Mouse (Mus musculus): Measurements from ENCODE around the gene Tagap1.
"Not testable (repeated sequence)": the region's sequence is repeated elsewhere in the genome, so short reads cannot be mapped to it uniquely, and the experiment has no call there.

DNA sequence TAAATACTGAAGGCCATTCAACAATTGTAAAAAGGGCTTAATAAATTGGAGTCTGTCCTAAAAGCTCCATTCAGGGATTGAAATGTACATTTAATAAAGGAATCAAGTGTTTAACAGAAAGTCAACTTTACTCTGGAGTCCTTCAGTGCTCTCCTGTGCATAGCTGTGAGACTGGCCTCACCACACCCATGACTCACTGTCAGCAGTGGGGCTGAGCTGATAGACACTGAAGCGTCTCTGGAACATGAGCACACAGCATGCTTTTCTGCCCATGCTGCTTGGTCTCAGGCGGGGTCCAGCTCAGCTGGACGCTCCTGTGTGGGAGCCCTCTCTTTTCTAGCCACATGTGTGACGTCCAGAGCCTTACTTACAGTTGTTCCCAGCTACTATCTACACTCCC lies 18.4 kb downstream of the Tagap1 start:
- not testable (repeated sequence) for TF ChIP-seq TCF3 (IDR thresholded peaks at IDR 0.05; ENCODE audit: insufficient read length, low read depth); POLR2A (IDR thresholded peaks at IDR 0.05; ENCODE audit: insufficient read length, low read depth); MAX (IDR thresholded peaks at IDR 0.05; ENCODE audit: low read depth); CEBPB (IDR thresholded peaks at IDR 0.05; ENCODE audit: insufficient read depth, poor library complexity, severe bottlenecking); TCF12 (IDR thresholded peaks at IDR 0.05; ENCODE audit: insufficient read depth, poor library complexity, severe bottlenecking); E2F4 (IDR thresholded peaks at IDR 0.05; ENCODE audit: insufficient read depth)
